Comparison of ENCODE assay signal across 25 mouse cellular contexts in the genomic region with DNA sequence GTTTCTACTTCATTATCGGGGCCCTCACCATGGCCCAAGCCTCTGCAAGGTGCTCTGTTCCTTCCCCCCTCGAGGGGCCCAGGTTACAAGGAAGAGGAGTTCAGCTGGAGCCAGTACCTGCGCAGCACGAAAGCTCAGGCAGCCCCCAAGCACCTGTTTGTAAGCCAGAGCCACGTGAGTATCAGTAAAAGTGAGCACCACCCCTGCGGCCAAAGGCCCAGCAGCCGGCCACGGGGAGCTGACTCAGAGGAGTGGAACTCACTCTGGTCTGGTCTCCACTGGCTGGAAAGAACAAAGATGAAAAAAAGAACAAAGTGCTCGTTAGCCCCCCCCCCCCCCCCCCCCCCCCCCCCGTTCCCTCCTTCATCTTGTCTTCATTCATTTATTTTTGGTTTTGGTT. TPM values are rescaled to one million over a fixed set of nuclear protein-coding genes. Genes with fewer than 3 reads are reported as not detected.
"Had no signal": no experiment of that assay in that cellular context is flagged by ENCODE, and none has a peak within 500 bp of the region (broad histone marks: within the 10 kb centered on the region; RNA-seq: fewer than 3 reads in every experiment).

No protein-coding gene starts in this region.

- H3K27ac ChIP-seq: liver, embryonic 13.5 days; neural tube, embryonic 12.5 days; neural tube, embryonic 15.5 days; stomach, postnatal 0 days had no signal

- H3K9me3 ChIP-seq: liver, embryonic 13.5 days; neural tube, embryonic 12.5 days; neural tube, embryonic 15.5 days had no signal

- H3K4me1 ChIP-seq: liver, embryonic 13.5 days; neural tube, embryonic 12.5 days; neural tube, embryonic 15.5 days had no signal

- H3K36me3 ChIP-seq: liver, embryonic 13.5 days; neural tube, embryonic 12.5 days; neural tube, embryonic 15.5 days had no signal

- H3K9ac ChIP-seq: liver, embryonic 13.5 days; neural tube, embryonic 12.5 days; neural tube, embryonic 15.5 days had no signal

- H3K4me2 ChIP-seq: liver, embryonic 13.5 days; midbrain, embryonic 11.5 days; neural tube, embryonic 12.5 days; neural tube, embryonic 15.5 days had no signal

- H3K27me3 ChIP-seq: liver, embryonic 13.5 days; neural tube, embryonic 12.5 days; neural tube, embryonic 15.5 days had no signal

- DNase-seq: kidney, postnatal 14 days; kidney, postnatal 4 days; liver, embryonic 13.5 days; lung, adult 2 months; lung, postnatal 14 days; lung, postnatal 4 days; midbrain, embryonic 14.5 days; right cerebral cortex, adult 18-20 months; right cerebral cortex, postnatal 14 days; right cerebral cortex, postnatal 4 days; thymus, adult 2 months; thymus, postnatal 14 days; thymus, postnatal 4 days had no signal

- H3K4me3 ChIP-seq: liver, embryonic 13.5 days; neural tube, embryonic 12.5 days; neural tube, embryonic 15.5 days had no signal

RNA-seq across cellular contexts. Expression of gene L3mbtl1, which starts 18.0 kb away (rescaled TPM):
- total RNA-seq: megakaryocyte progenitor cell, adult 5-6 weeks had no signal
- polyA plus RNA-seq: kidney, embryonic 14.5 days; liver, embryonic 16.5 days; midbrain, embryonic 11.5 days had no signal

RNA-seq across cellular contexts. Expression of gene Sgk2, which starts 25.8 kb away (rescaled TPM):
- total RNA-seq: megakaryocyte progenitor cell, adult 5-6 weeks; megakaryocyte-erythroid progenitor cell, adult 5-6 weeks; midbrain, postnatal 0 days had no signal
- polyA plus RNA-seq: limb, embryonic 11.5 days; lung, embryonic 16.5 days; midbrain, embryonic 11.5 days; midbrain, postnatal 0 days; neural tube, embryonic 12.5 days; stomach, embryonic 14.5 days had no signal
